Mouse (Mus musculus) hindbrain, postnatal 0 days (tissue): ENCODE results near the gene 4931440F15Rik. TPM values are rescaled to one million over a fixed set of nuclear protein-coding genes. Genes with fewer than 3 reads are reported as not detected.
"Not testable (repeated sequence)": the region's sequence is repeated elsewhere in the genome, so short reads cannot be mapped to it uniquely, and the experiment has no call there.

Source experiments
- ATAC-seq: fragments of 200-750 bp; cut with Nextera tagmentation; 2 replicates; pipeline ENCODE4 v1.8.0; 2017; ENCODE audit warnings: mild to moderate bottlenecking, moderate TSS enrichment, moderate library complexity
- DNase-seq: peaks from one replicate; pipeline ENCODE4 v3.0.0-alpha.2; 2015; ENCODE audit warnings: low spot score
- H3K27ac ChIP-seq: fragments of 300-500 bp; sonication (generic); 2 replicates; pipeline ENCODE4 v1.5.1; 2014; ENCODE audit warnings: mild to moderate bottlenecking
- H3K27me3 ChIP-seq: fragments of 300-500 bp; sonication (generic); 2 replicates; pipeline ENCODE4 v1.6.1; 2014; ENCODE audit warnings: low read length, mixed read lengths; ENCODE audit not compliant: insufficient read depth
- H3K36me3 ChIP-seq: fragments of 300-500 bp; sonication (generic); 2 replicates; pipeline ENCODE4 v1.6.1; 2014; ENCODE audit warnings: low read length, mixed read lengths; ENCODE audit not compliant: insufficient read depth
- H3K4me1 ChIP-seq: fragments of 300-500 bp; sonication (generic); 2 replicates; pipeline ENCODE4 v1.6.1; 2014; ENCODE audit warnings: antibody characterized with exemption, low read length, mixed read lengths; ENCODE audit not compliant: insufficient read depth
- H3K4me2 ChIP-seq: fragments of 300-500 bp; sonication (generic); 2 replicates; pipeline ENCODE4 v1.6.1; 2014; ENCODE audit warnings: low read depth, mild to moderate bottlenecking, low read length, moderate library complexity, mixed read lengths
- H3K4me3 ChIP-seq: fragments of 300-500 bp; sonication (generic); 2 replicates; pipeline ENCODE4 v1.5.1; 2014; ENCODE audit warnings: low read length
- H3K9ac ChIP-seq: fragments of 300-500 bp; sonication (generic); replicated peaks from 2 replicates; pipeline ENCODE4 v1.6.1; 2014; ENCODE audit warnings: mild to moderate bottlenecking, low read length, moderate library complexity, mixed read lengths
- H3K9me3 ChIP-seq: fragments of 300-500 bp; sonication (generic); 2 replicates; pipeline ENCODE4 v1.6.1; 2016; ENCODE audit warnings: low read length, mixed read lengths
- CTCF ChIP-seq: IDR thresholded peaks from 2 replicates; pipeline ENCODE4 v1.5.1; 2016; ENCODE audit warnings: antibody characterized with exemption, control low read depth, low read depth
- WGBS: fragments of 180-500 bp; shearing (Covaris S2); extraction: QIAGEN DNeasy Blood & Tissue Kit; methylation state at CpG from one replicate; pipeline ENCODE4 v1.1.7; 2014; 5-methylcytosine and 5-hydroxymethylcytosine counted together
- polyA plus RNA-seq: library from polyadenylated mRNA; unstranded; fragments of >200 nt; fragmentation: Nextera tagmentation; extraction: Ambion mirVana; gene quantifications from 2 replicates; pipeline ENCODE4 v1.2.1, GENCODE M21; 2015
- total RNA-seq: library from RNA; depleted of rRNA; stranded (reverse); fragments of >200 nt; gene quantifications from 2 replicates; pipeline ENCODE4 v1.2.3, GENCODE M21; 2014; rRNA removed

The 4931440F15Rik gene
- total RNA-seq (0.29 and 0.63 TPM in 2 replicates), polyA plus RNA-seq (0.33 and 0.38 TPM in 2 replicates)

- not testable (repeated sequence) for H3K4me3 ChIP-seq, H3K4me1 ChIP-seq, H3K4me2 ChIP-seq, H3K9ac ChIP-seq, DNase-seq, H3K27me3 ChIP-seq, H3K9me3 ChIP-seq, H3K27ac ChIP-seq, H3K36me3 ChIP-seq, ATAC-seq
- WGBS: 34% methylated on average over 21 of the region's 21 CpGs
Observed at GRCm38 (mm10) chr11:29825271-29825718, at the start of gene 4931440F15Rik. Gene 4931440F15Rik (minus strand): TSS chr11:29825668.

GRCm38 (mm10) chr11:29874781-29875180 lies 49.3 kb upstream of the 4931440F15Rik start:
- not testable (repeated sequence) for ATAC-seq, H3K4me1 ChIP-seq, DNase-seq, H3K4me2 ChIP-seq, H3K9me3 ChIP-seq, H3K36me3 ChIP-seq, H3K27me3 ChIP-seq, H3K4me3 ChIP-seq, H3K27ac ChIP-seq, H3K9ac ChIP-seq
- 88% methylated on average over 1 of the region's 1 CpGs for WGBS

- no peak for TF ChIP-seq CTCF
- H3K4me3 ChIP-seq: no peak overlapping the region
- no peaks in the 10 kb centered on the region for H3K36me3 ChIP-seq
- 93% methylated on average over 2 of the region's 2 CpGs for WGBS
- H3K4me1 ChIP-seq: no peaks in the 10 kb centered on the region
- no peak for ATAC-seq
- no peak overlapping the region for H3K9ac ChIP-seq
- no peak for DNase-seq
- H3K9me3 ChIP-seq: no peaks in the 10 kb centered on the region
- no peak overlapping the region for H3K27ac ChIP-seq
- H3K4me2 ChIP-seq: no peak overlapping the region
- no peaks in the 10 kb centered on the region for H3K27me3 ChIP-seq
Observed at GRCm38 (mm10) chr11:29870174-29870573, 44.7 kb upstream of the 4931440F15Rik start.

GRCm38 (mm10) chr11:29864269-29864668 lies 38.8 kb upstream of the 4931440F15Rik start:
- H3K27me3 ChIP-seq: no peaks in the 10 kb centered on the region
- no peaks in the 10 kb centered on the region for H3K4me1 ChIP-seq
- H3K9me3 ChIP-seq: no peaks in the 10 kb centered on the region
- ATAC-seq (no peak), DNase-seq (no peak)
- no peak overlapping the region for H3K4me2 ChIP-seq
- no peak for TF ChIP-seq CTCF
- no peak overlapping the region for H3K4me3 ChIP-seq
- no peak overlapping the region for H3K9ac ChIP-seq
- no peak overlapping the region for H3K27ac ChIP-seq
- no peaks in the 10 kb centered on the region for H3K36me3 ChIP-seq

GRCm38 (mm10) chr11:29861750-29862397 lies 36.4 kb upstream of the 4931440F15Rik start:
- Histone ChIP-seq H3K4me3 (no peak overlapping the region), H3K9me3 (no peaks in the 10 kb centered on the region), H3K27me3 (no peaks in the 10 kb centered on the region), H3K36me3 (no peaks in the 10 kb centered on the region), H3K9ac (no peak overlapping the region), H3K27ac (no peak overlapping the region), H3K4me1 (no peaks in the 10 kb centered on the region), H3K4me2 (no peak overlapping the region)
- 31% methylated on average over 2 of the region's 2 CpGs for WGBS
- DNase-seq (peak; percentile 67), ATAC-seq (peak; percentile 64; the same call in 1 of the 2 replicates)
- TF ChIP-seq CTCF: peak; percentile 70

DNA sequence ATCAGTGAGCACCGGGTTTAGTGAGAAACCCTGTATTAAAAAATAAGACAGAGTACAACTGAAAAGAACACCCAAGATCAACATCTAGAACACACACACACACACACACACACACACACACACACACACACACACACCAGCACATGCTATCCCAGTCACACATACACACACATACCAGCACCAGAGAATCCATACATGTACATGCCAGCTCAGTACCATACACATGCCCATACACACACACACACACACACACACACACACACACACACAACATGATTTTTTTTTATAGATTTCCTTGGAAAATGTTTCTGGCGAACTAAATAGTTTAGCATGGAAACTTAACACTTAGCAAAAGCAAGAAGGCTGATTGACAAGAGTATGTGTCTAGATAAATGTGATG lies 35.6 kb upstream of the 4931440F15Rik start:
- Histone ChIP-seq H3K4me1 (no peaks in the 10 kb centered on the region), H3K36me3 (no peaks in the 10 kb centered on the region), H3K27ac (no peak overlapping the region), H3K9me3 (no peaks in the 10 kb centered on the region), H3K4me2 (no peak overlapping the region), H3K27me3 (no peaks in the 10 kb centered on the region), H3K9ac (no peak overlapping the region), H3K4me3 (no peak overlapping the region)
- no peak for TF ChIP-seq CTCF
- DNase-seq (no peak), ATAC-seq (no peak)
- WGBS: 74% methylated on average over 2 of the region's 2 CpGs

- Histone ChIP-seq H3K4me1 (no peaks in the 10 kb centered on the region), H3K36me3 (no peaks in the 10 kb centered on the region), H3K4me2 (no peak overlapping the region), H3K27me3 (no peaks in the 10 kb centered on the region), H3K9me3 (no peaks in the 10 kb centered on the region), H3K27ac (no peak overlapping the region), H3K9ac (no peak overlapping the region), H3K4me3 (no peak overlapping the region)
- DNase-seq: no peak
- 91% methylated on average over 3 of the region's 3 CpGs for WGBS
- no peak for ATAC-seq
- no peak for TF ChIP-seq CTCF
Observed at GRCm38 (mm10) chr11:29840606-29841227, 15.2 kb upstream of the 4931440F15Rik start.
